Mouse (Mus musculus) hindbrain, embryonic 13.5 days (tissue): ENCODE measurements around the gene Fam219b. TPM values are rescaled to one million over a fixed set of nuclear protein-coding genes. Genes with fewer than 3 reads are reported as not detected.

Source experiments
- ATAC-seq: fragments of 200-750 bp; cut with Nextera tagmentation; 2 replicates; pipeline ENCODE4 v1.8.0; 2017; ENCODE audit warnings: moderate TSS enrichment; ENCODE audit not compliant: low FRiP score
- H3K27ac ChIP-seq: fragments of 300-500 bp; sonication (generic); 2 replicates; pipeline ENCODE4 v1.5.1; 2015; ENCODE audit warnings: inconsistent platforms, mild to moderate bottlenecking, moderate library complexity
- H3K27me3 ChIP-seq: fragments of 300-500 bp; sonication (generic); 2 replicates; pipeline ENCODE4 v1.6.1; 2015; ENCODE audit warnings: mild to moderate bottlenecking, inconsistent platforms
- H3K36me3 ChIP-seq: fragments of 300-500 bp; sonication (generic); 2 replicates; pipeline ENCODE4 v1.6.1; 2015; ENCODE audit warnings: mild to moderate bottlenecking, inconsistent platforms
- H3K4me1 ChIP-seq: fragments of 300-500 bp; sonication (generic); replicated peaks from 2 replicates; pipeline ENCODE4 v1.6.1; 2015; ENCODE audit warnings: inconsistent platforms
- H3K4me2 ChIP-seq: fragments of 300-500 bp; sonication (generic); 2 replicates; pipeline ENCODE4 v1.6.1; 2015; ENCODE audit warnings: inconsistent platforms, mild to moderate bottlenecking, moderate library complexity
- H3K4me3 ChIP-seq: fragments of 300-500 bp; sonication (generic); 2 replicates; pipeline ENCODE4 v1.5.1; 2015; ENCODE audit warnings: mild to moderate bottlenecking, inconsistent platforms
- H3K9ac ChIP-seq: fragments of 300-500 bp; sonication (generic); 2 replicates; pipeline ENCODE4 v1.6.1; 2015; ENCODE audit warnings: mild to moderate bottlenecking, inconsistent platforms
- H3K9me3 ChIP-seq: fragments of 300-500 bp; sonication (generic); 2 replicates; pipeline ENCODE4 v1.6.1; 2016; ENCODE audit warnings: inconsistent platforms
- WGBS: fragments of 180-500 bp; shearing (Covaris S2); methylation state at CpG from one replicate; pipeline ENCODE4 v1.1.7; 2015; 5-methylcytosine and 5-hydroxymethylcytosine counted together
- polyA plus RNA-seq: library from polyadenylated mRNA; unstranded; fragments of >200 nt; fragmentation: Nextera tagmentation; extraction: Ambion mirVana; gene quantifications from 2 replicates; pipeline ENCODE4 v1.2.1, GENCODE M21; 2015

Gene Fam219b
- polyA plus RNA-seq, 1 experiment from 2014 or later: 21.6 TPM

GRCm38 (mm10) chr9:57505700-57506099 lies 31.6 kb upstream of the Fam219b start:
- Histone ChIP-seq H3K9me3 (no peaks in the 10 kb centered on the region), H3K27me3 (peaks cover 48% of the 10 kb centered on the region), H3K4me3 (no peak overlapping the region), H3K9ac (0 out of 2 replicates have a peak overlapping the region, but pooled peaks have one; percentile 19), H3K4me1 (peaks cover 58% of the 10 kb centered on the region), H3K27ac (peak overlapping the region; percentile 81), H3K36me3 (no peaks in the 10 kb centered on the region), H3K4me2 (peak overlapping the region; percentile 87)
- peak; percentile 78 for ATAC-seq
- WGBS: 4% methylated on average over 8 of the region's 8 CpGs

- H3K9me3 ChIP-seq: no peaks in the 10 kb centered on the region
- H3K4me3 ChIP-seq: no peak overlapping the region
- ATAC-seq: no peak
- no peak overlapping the region for H3K4me2 ChIP-seq
- no peak overlapping the region for H3K9ac ChIP-seq
- peaks cover 9% of the 10 kb centered on the region for H3K27me3 ChIP-seq
- no peaks in the 10 kb centered on the region for H3K36me3 ChIP-seq
- no peak overlapping the region for H3K27ac ChIP-seq
- H3K4me1 ChIP-seq: peaks cover 9% of the 10 kb centered on the region
- WGBS: 28% methylated on average over 2 of the region's 2 CpGs
These were observed 26.8 kb upstream of the Fam219b start for GRCm38 (mm10) chr9:57510577-57510976.

GRCm38 (mm10) chr9:57517113-57517512 lies 20.2 kb upstream of the Fam219b start:
- no peak overlapping the region for H3K4me3 ChIP-seq
- no peaks in the 10 kb centered on the region for H3K9me3 ChIP-seq
- 13% methylated on average over 3 of the region's 3 CpGs for WGBS
- no peak overlapping the region for H3K9ac ChIP-seq
- peak overlapping the region; percentile 68 for H3K27ac ChIP-seq
- ATAC-seq: no peak
- H3K4me2 ChIP-seq: no peak overlapping the region
- H3K36me3 ChIP-seq: no peaks in the 10 kb centered on the region
- no peaks in the 10 kb centered on the region for H3K27me3 ChIP-seq
- peaks cover 5% of the 10 kb centered on the region for H3K4me1 ChIP-seq

GRCm38 (mm10) chr9:57520375-57521055 lies 16.8 kb upstream of the Fam219b start:
- no peaks in the 10 kb centered on the region for H3K36me3 ChIP-seq

GRCm38 (mm10) chr9:57521056-57521911 lies 16.0 kb upstream of the Fam219b start, which contains the start of gene Cox5a:
Cox5a (plus strand) TSS chr9:57521274.
- ATAC-seq: peak; percentile 95
- H3K4me2 ChIP-seq: peak within 1 kb of the TSS; percentile 71
- peaks cover 33% of the 10 kb centered on the region for H3K4me1 ChIP-seq
- peak within 1 kb of the TSS; percentile 97 for H3K27ac ChIP-seq
- WGBS: under 1% methylated on average over 95 of the region's 95 CpGs
- no peaks in the 10 kb centered on the region for H3K9me3 ChIP-seq
- H3K9ac ChIP-seq: peak within 1 kb of the TSS; percentile 100
- H3K36me3 ChIP-seq: no peaks in the 10 kb centered on the region
- H3K27me3 ChIP-seq: no peaks in the 10 kb centered on the region
- peak within 1 kb of the TSS; percentile 96 for H3K4me3 ChIP-seq

More at GRCm38 (mm10) chr9:57520375-57521055, 16.8 kb upstream of the Fam219b start:
- Histone ChIP-seq H3K27me3 (no peaks in the 10 kb centered on the region), H3K4me2 (peak overlapping the region; percentile 71), H3K4me3 (peak overlapping the region; percentile 96), H3K9me3 (no peaks in the 10 kb centered on the region), H3K27ac (peak overlapping the region; percentile 97), H3K4me1 (peaks cover 28% of the 10 kb centered on the region), H3K9ac (peak overlapping the region; percentile 100)
- peak; percentile 55 for ATAC-seq
- 25% methylated on average over 16 of the region's 16 CpGs for WGBS

- ATAC-seq: no peak
- peak overlapping the region; percentile 100 for H3K9ac ChIP-seq
- peaks cover 33% of the 10 kb centered on the region for H3K4me1 ChIP-seq
- no peaks in the 10 kb centered on the region for H3K9me3 ChIP-seq
- peak overlapping the region; percentile 71 for H3K4me2 ChIP-seq
- no peaks in the 10 kb centered on the region for H3K27me3 ChIP-seq
- WGBS: 43% methylated on average over 7 of the region's 7 CpGs
- peak overlapping the region; percentile 97 for H3K27ac ChIP-seq
- no peaks in the 10 kb centered on the region for H3K36me3 ChIP-seq
- peak overlapping the region; percentile 96 for H3K4me3 ChIP-seq
These were observed 15.0 kb upstream of the Fam219b start for GRCm38 (mm10) chr9:57522114-57522860.

- 83% methylated on average over 4 of the region's 4 CpGs for WGBS
- no peak for ATAC-seq
These were observed 14.5 kb upstream of the Fam219b start for GRCm38 (mm10) chr9:57522861-57523246.

GRCm38 (mm10) chr9:57523754-57524153 lies 13.6 kb upstream of the Fam219b start:
- no peak overlapping the region for H3K4me2 ChIP-seq
- H3K9ac ChIP-seq: no peak overlapping the region
- ATAC-seq: no peak
- no peaks in the 10 kb centered on the region for H3K27me3 ChIP-seq
- WGBS: 84% methylated on average over 1 of the region's 1 CpGs
- H3K27ac ChIP-seq: no peak overlapping the region
- H3K9me3 ChIP-seq: no peaks in the 10 kb centered on the region
- peaks cover 40% of the 10 kb centered on the region for H3K4me1 ChIP-seq
- H3K36me3 ChIP-seq: no peaks in the 10 kb centered on the region
- H3K4me3 ChIP-seq: no peak overlapping the region

More at GRCm38 (mm10) chr9:57522861-57523246, 14.5 kb upstream of the Fam219b start:
- Histone ChIP-seq H3K4me3 (peak overlapping the region; percentile 96), H3K27me3 (no peaks in the 10 kb centered on the region), H3K4me2 (peak overlapping the region; percentile 71), H3K9ac (0 out of 2 replicates have a peak overlapping the region, but pooled peaks have one; percentile 100), H3K27ac (no peak overlapping the region), H3K36me3 (no peaks in the 10 kb centered on the region), H3K4me1 (peaks cover 33% of the 10 kb centered on the region), H3K9me3 (no peaks in the 10 kb centered on the region)

GRCm38 (mm10) chr9:57524439-57524838 lies 12.9 kb upstream of the Fam219b start:
- Histone ChIP-seq H3K4me3 (no peak overlapping the region), H3K4me1 (peaks cover 45% of the 10 kb centered on the region), H3K9me3 (no peaks in the 10 kb centered on the region), H3K36me3 (peaks cover 4% of the 10 kb centered on the region; the same call in 1 of the 2 replicates), H3K27ac (no peak overlapping the region), H3K4me2 (no peak overlapping the region), H3K27me3 (no peaks in the 10 kb centered on the region), H3K9ac (no peak overlapping the region)
- ATAC-seq: no peak

GRCm38 (mm10) chr9:57525516-57525915 lies 11.8 kb upstream of the Fam219b start:
- ATAC-seq: no peak
- no peaks in the 10 kb centered on the region for H3K27me3 ChIP-seq
- H3K4me2 ChIP-seq: no peak overlapping the region
- H3K36me3 ChIP-seq: peaks cover 10% of the 10 kb centered on the region
- WGBS: 88% methylated on average over 2 of the region's 2 CpGs
- H3K9me3 ChIP-seq: no peaks in the 10 kb centered on the region
- H3K4me3 ChIP-seq: no peak overlapping the region
- H3K27ac ChIP-seq: no peak overlapping the region
- no peak overlapping the region for H3K9ac ChIP-seq
- H3K4me1 ChIP-seq: peaks cover 45% of the 10 kb centered on the region

GRCm38 (mm10) chr9:57526435-57526834 lies 10.9 kb upstream of the Fam219b start:
- H3K4me1 ChIP-seq: peaks cover 45% of the 10 kb centered on the region

GRCm38 (mm10) chr9:57531946-57532345 lies 5.4 kb upstream of the Fam219b start:
- Histone ChIP-seq H3K27me3 (no peaks in the 10 kb centered on the region), H3K9ac (no peak overlapping the region), H3K9me3 (no peaks in the 10 kb centered on the region), H3K27ac (no peak overlapping the region), H3K4me2 (no peak overlapping the region), H3K4me1 (peaks cover 19% of the 10 kb centered on the region), H3K4me3 (no peak overlapping the region), H3K36me3 (peaks cover 48% of the 10 kb centered on the region)
- ATAC-seq: no peak
- 81% methylated on average over 1 of the region's 1 CpGs for WGBS

More at GRCm38 (mm10) chr9:57526435-57526834, 10.9 kb upstream of the Fam219b start:
- H3K27ac ChIP-seq: no peak overlapping the region
- no peak overlapping the region for H3K9ac ChIP-seq
- no peaks in the 10 kb centered on the region for H3K9me3 ChIP-seq
- H3K36me3 ChIP-seq: peaks cover 17% of the 10 kb centered on the region
- no peak overlapping the region for H3K4me3 ChIP-seq
- H3K4me2 ChIP-seq: no peak overlapping the region
- no peaks in the 10 kb centered on the region for H3K27me3 ChIP-seq
- no peak for ATAC-seq
